Mouse (Mus musculus): ENCODE measurements around the gene Cbr2. TPM values are rescaled to one million over a fixed set of nuclear protein-coding genes. Genes with fewer than 3 reads are reported as not detected.
"Not testable (repeated sequence)": the region's sequence is repeated elsewhere in the genome, so short reads cannot be mapped to it uniquely, and the experiment has no call there.

Cbr2 gene
- polyA plus RNA-seq (2016; fragmentation: Nextera tagmentation; extraction: Ambion mirVana), result 1.6 and 2.1 TPM in 2 replicates

- H3K27ac ChIP-seq, result no peak within 1 kb of the TSS
- no peaks in the 10 kb centered on the region for H3K9me3 ChIP-seq
- H3K27me3 ChIP-seq (ENCODE audit: insufficient read depth, poor library complexity, severe bottlenecking), result peaks cover 39% of the 10 kb centered on the region
- H3K4me3 ChIP-seq, result no peak within 1 kb of the TSS
- WGBS, result 81% methylated on average over 12 of the region's 12 CpGs
- H3K36me3 ChIP-seq, result no peaks in the 10 kb centered on the region
- DNase-seq (ENCODE audit: low spot score), result no peak
- peaks cover 15% of the 10 kb centered on the region for H3K4me1 ChIP-seq (replicated peaks)
Observed at GRCm38 (mm10) chr11:120731858-120732680, at the start of gene Cbr2. TSS of gene Cbr2 (minus strand) at chr11:120732114.

GRCm38 (mm10) chr11:120781361-120781760 is 49.4 kb upstream of the Cbr2 start:
- DNase-seq (ENCODE audit: low spot score); H3K9me3 ChIP-seq; H3K4me3 ChIP-seq; H3K27ac ChIP-seq: not testable (repeated sequence)
- peaks cover 44% of the 10 kb centered on the region for H3K4me1 ChIP-seq (replicated peaks)
- peaks cover 12% of the 10 kb centered on the region for H3K27me3 ChIP-seq (ENCODE audit: insufficient read depth, poor library complexity, severe bottlenecking)
- 94% methylated on average over 6 of the region's 6 CpGs for WGBS
- peaks cover 33% of the 10 kb centered on the region for H3K36me3 ChIP-seq

GRCm38 (mm10) chr11:120779876-120780275 is 48.0 kb upstream of the Cbr2 start:
- no peak for DNase-seq (ENCODE audit: low spot score)
- H3K4me3 ChIP-seq, result no peak overlapping the region
- 79% methylated on average over 1 of the region's 1 CpGs for WGBS
- H3K27me3 ChIP-seq (ENCODE audit: insufficient read depth, poor library complexity, severe bottlenecking), result peaks cover 12% of the 10 kb centered on the region
- no peaks in the 10 kb centered on the region for H3K9me3 ChIP-seq
- peaks cover 41% of the 10 kb centered on the region for H3K4me1 ChIP-seq (replicated peaks)
- H3K36me3 ChIP-seq, result peaks cover 24% of the 10 kb centered on the region
- no peak overlapping the region for H3K27ac ChIP-seq

- H3K36me3 ChIP-seq, result peaks cover 20% of the 10 kb centered on the region
- 33% methylated on average over 6 of the region's 6 CpGs for WGBS
- H3K9me3 ChIP-seq, result no peaks in the 10 kb centered on the region
- H3K4me3 ChIP-seq, result no peak overlapping the region
- H3K4me1 ChIP-seq (replicated peaks), result peaks cover 21% of the 10 kb centered on the region
- no peak overlapping the region; the same call in 1 of the 2 replicates for H3K27ac ChIP-seq
- DNase-seq (ENCODE audit: low spot score), result no peak
- H3K27me3 ChIP-seq (ENCODE audit: insufficient read depth, poor library complexity, severe bottlenecking), result peaks cover 2% of the 10 kb centered on the region; the same call in 1 of the 2 replicates
Observed at GRCm38 (mm10) chr11:120777123-120777522, 45.2 kb upstream of the Cbr2 start.

GRCm38 (mm10) chr11:120775774-120776469 is 44.0 kb upstream of the Cbr2 start:
- H3K27ac ChIP-seq, result peak overlapping the region; percentile 40; the same call in 1 of the 2 replicates
- H3K36me3 ChIP-seq, result peaks cover 11% of the 10 kb centered on the region
- H3K9me3 ChIP-seq, result no peaks in the 10 kb centered on the region
- no peaks in the 10 kb centered on the region for H3K27me3 ChIP-seq (ENCODE audit: insufficient read depth, poor library complexity, severe bottlenecking)
- peaks cover 21% of the 10 kb centered on the region for H3K4me1 ChIP-seq (replicated peaks)
- peak; percentile 94 for DNase-seq (ENCODE audit: low spot score)
- WGBS, result 29% methylated on average over 15 of the region's 15 CpGs
- peak overlapping the region; percentile 1; the same call in 1 of the 2 replicates for H3K4me3 ChIP-seq

- DNase-seq (ENCODE audit: low spot score), result no peak
- no peaks in the 10 kb centered on the region for H3K27me3 ChIP-seq (ENCODE audit: insufficient read depth, poor library complexity, severe bottlenecking)
- H3K27ac ChIP-seq, result no peak overlapping the region
- WGBS, result 88% methylated on average over 7 of the region's 7 CpGs
- no peak overlapping the region for H3K4me3 ChIP-seq
- no peaks in the 10 kb centered on the region for H3K36me3 ChIP-seq
- H3K9me3 ChIP-seq, result no peaks in the 10 kb centered on the region
- H3K4me1 ChIP-seq (replicated peaks), result peaks cover 21% of the 10 kb centered on the region
Observed at GRCm38 (mm10) chr11:120773463-120774190, 41.7 kb upstream of the Cbr2 start.

- Histone ChIP-seq H3K4me1 (replicated peaks) (peaks cover 23% of the 10 kb centered on the region), H3K4me3 (no peak overlapping the region), H3K27ac (no peak overlapping the region), H3K9me3 (no peaks in the 10 kb centered on the region), H3K36me3 (no peaks in the 10 kb centered on the region), H3K27me3 (ENCODE audit: insufficient read depth, poor library complexity, severe bottlenecking) (no peaks in the 10 kb centered on the region)
- WGBS, result 76% methylated on average over 3 of the region's 3 CpGs
- no peak for DNase-seq (ENCODE audit: low spot score)
Observed at GRCm38 (mm10) chr11:120772749-120773148, 40.8 kb upstream of the Cbr2 start.

GRCm38 (mm10) chr11:120768206-120768605 is 36.3 kb upstream of the Cbr2 start:
- WGBS, result 79% methylated on average over 1 of the region's 1 CpGs
- Histone ChIP-seq H3K27me3 (ENCODE audit: insufficient read depth, poor library complexity, severe bottlenecking) (peaks cover 13% of the 10 kb centered on the region; the same call in 1 of the 2 replicates), H3K36me3 (no peaks in the 10 kb centered on the region), H3K27ac (no peak overlapping the region), H3K4me3 (no peak overlapping the region), H3K4me1 (replicated peaks) (0 out of 2 replicates have a peak, but pooled peaks cover 2% of the 10 kb centered on the region), H3K9me3 (no peaks in the 10 kb centered on the region)
- no peak for DNase-seq (ENCODE audit: low spot score)

- not testable (repeated sequence) for H3K4me3 ChIP-seq; H3K9me3 ChIP-seq; H3K27ac ChIP-seq; H3K36me3 ChIP-seq; DNase-seq (ENCODE audit: low spot score); H3K4me1 ChIP-seq (replicated peaks)
- peaks cover 20% of the 10 kb centered on the region for H3K27me3 ChIP-seq (ENCODE audit: insufficient read depth, poor library complexity, severe bottlenecking)
- 87% methylated on average over 4 of the region's 7 CpGs for WGBS
Observed at GRCm38 (mm10) chr11:120767023-120767422, 35.1 kb upstream of the Cbr2 start.

GRCm38 (mm10) chr11:120763121-120763999 is 31.4 kb upstream of the Cbr2 start:
- H3K4me3 ChIP-seq, result peak overlapping the region; percentile 30; the same call in 1 of the 2 replicates
- not testable (repeated sequence) for DNase-seq (ENCODE audit: low spot score)

GRCm38 (mm10) chr11:120762672-120763041 is 30.7 kb upstream of the Cbr2 start, which contains the start of gene Hmga1b:
TSS of gene Hmga1b (plus strand) at chr11:120762794.
- not testable (repeated sequence) for H3K36me3 ChIP-seq; H3K4me1 ChIP-seq (replicated peaks); H3K27ac ChIP-seq; DNase-seq (ENCODE audit: low spot score)
- Histone ChIP-seq H3K4me3 (peak within 1 kb of the TSS; percentile 30; the same call in 1 of the 2 replicates), H3K9me3 (peaks cover 25% of the 10 kb centered on the region), H3K27me3 (ENCODE audit: insufficient read depth, poor library complexity, severe bottlenecking) (peaks cover 29% of the 10 kb centered on the region)
- WGBS, result 21% methylated on average over 14 of the region's 14 CpGs

More at GRCm38 (mm10) chr11:120763121-120763999, 31.4 kb upstream of the Cbr2 start:
- 16% methylated on average over 11 of the region's 23 CpGs for whole genome bisulfite sequencing
- Histone ChIP-seq H3K27me3 (ENCODE audit: insufficient read depth, poor library complexity, severe bottlenecking) (peaks cover 29% of the 10 kb centered on the region), H3K9me3 (peaks cover 18% of the 10 kb centered on the region)
- not testable (repeated sequence) for H3K4me1 ChIP-seq (replicated peaks); H3K36me3 ChIP-seq; H3K27ac ChIP-seq

Measured in hindbrain, embryonic 10.5 days (tissue).